Mouse (Mus musculus): ENCODE results near the gene Olfr510. TPM values are rescaled to one million over a fixed set of nuclear protein-coding genes. Genes with fewer than 3 reads are reported as not detected.
"Not testable (repeated sequence)": the region's sequence is repeated elsewhere in the genome, so short reads cannot be mapped to it uniquely, and the experiment has no call there.

The Olfr510 gene
- not detected for total RNA-seq (2021)
- long read RNA-seq, experiment 1, result 0 reads
- long read RNA-seq, experiment 2, result 0 reads

- intact Hi-C loops (cut with DNase I), result no loop called here
- no peak for DNase-seq (ENCODE audit: low spot score in 2 of 2)
These were observed at the start of gene Olfr510 for GRCm38 (mm10) chr7:108666118-108666517. Gene Olfr510 (plus strand): TSS chr7:108666418.

GRCm38 (mm10) chr7:108616781-108617180 is 49.4 kb upstream of the Olfr510 start:
- intact Hi-C loops (cut with DNase I); DNase-seq (ENCODE audit: low spot score in 2 of 2): not testable (repeated sequence)

GRCm38 (mm10) chr7:108621514-108621913 is 44.7 kb upstream of the Olfr510 start, which contains the start of gene Olfr507:
Gene Olfr507 (plus strand): TSS chr7:108621814.
- intact Hi-C loops (cut with DNase I), result no loop called here
- DNase-seq (ENCODE audit: low spot score in 2 of 2), result no peak

GRCm38 (mm10) chr7:108629694-108630093 is 36.5 kb upstream of the Olfr510 start, which contains the start of gene Olfr508:
Gene Olfr508 (plus strand): TSS chr7:108629994.
- no peak for DNase-seq (ENCODE audit: low spot score in 2 of 2)
- intact Hi-C loops (cut with DNase I), result no loop called here

- DNase-seq (ENCODE audit: low spot score in 2 of 2), result no peak
- intact Hi-C loops (cut with DNase I), result no loop called here
These were observed 14.4 kb upstream of the Olfr510 start, which contains the start of gene Olfr509 for GRCm38 (mm10) chr7:108651806-108652205. Gene Olfr509 (minus strand): TSS chr7:108651906.

- no peak for DNase-seq (ENCODE audit: low spot score in 2 of 2)
- intact Hi-C loops (cut with DNase I), result no loop called here
These were observed 3.8 kb upstream of the Olfr510 start for GRCm38 (mm10) chr7:108662419-108662818.

GRCm38 (mm10) chr7:108671058-108671457 is 4.8 kb downstream of the Olfr510 start:
- DNase-seq (ENCODE audit: low spot score in 2 of 2), result no peak
- intact Hi-C loops (cut with DNase I), result no loop called here

- intact Hi-C loops (cut with DNase I), result no loop called here
These were observed 12.7 kb downstream of the Olfr510 start for GRCm38 (mm10) chr7:108678886-108679285.

GRCm38 (mm10) chr7:108713020-108713419 is 46.8 kb downstream of the Olfr510 start, which contains the start of gene Olfr512:
Gene Olfr512 (plus strand): TSS chr7:108713320.
- intact Hi-C loops (cut with DNase I), result no loop called here
- DNase-seq (ENCODE audit: low spot score in 2 of 2), result no peak

More at GRCm38 (mm10) chr7:108678886-108679285, 12.7 kb downstream of the Olfr510 start:
- DNase-seq (ENCODE audit: low spot score in 2 of 2), result no peak

Other genes starting within 250 kb of the Olfr510 start
- gene Olfr497, start 246.0 kb upstream of the Olfr510 start, total RNA-seq (2021), result not detected
- gene Olfr498, start 201.1 kb upstream of the Olfr510 start, total RNA-seq (2021), result not detected
- not detected for gene Olfr502, start 141.4 kb upstream of the Olfr510 start, total RNA-seq (2021)
- gene Olfr503, start 121.9 kb upstream of the Olfr510 start, total RNA-seq (2021), result not detected
- not detected for gene Olfr504, start 100.6 kb upstream of the Olfr510 start, total RNA-seq (2021)
- not detected for gene Olfr506, start 55.6 kb upstream of the Olfr510 start, total RNA-seq (2021)
- not detected for gene Olfr507, start 44.6 kb upstream of the Olfr510 start, total RNA-seq (2021)
- gene Olfr508, start 36.4 kb upstream of the Olfr510 start, total RNA-seq (2021), result not detected
- not detected for gene Olfr509, start 14.5 kb upstream of the Olfr510 start, total RNA-seq (2021)
- gene Olfr512, start 46.9 kb downstream of the Olfr510 start, total RNA-seq (2021), result not detected
- not detected for gene Olfr513, start 84.6 kb downstream of the Olfr510 start, total RNA-seq (2021)
- not detected for gene Olfr514, start 159.6 kb downstream of the Olfr510 start, total RNA-seq (2021)
- not detected for gene Olfr516, start 184.1 kb downstream of the Olfr510 start, total RNA-seq (2021)
- gene Olfr517, start 206.0 kb downstream of the Olfr510 start, total RNA-seq (2021), result not detected
- not detected for gene Olfr518, start 218.6 kb downstream of the Olfr510 start, total RNA-seq (2021)
- not detected for gene Olfr519, start 228.0 kb downstream of the Olfr510 start, total RNA-seq (2021)

Data from left cerebral cortex, postnatal 14 days (tissue).